Mouse (Mus musculus): ENCODE data around the gene Sar1b.

Gene Sar1b

GRCm38 (mm10) chr11:51831962-51832909 is 68.7 kb downstream of the Sar1b start:
- DNase-seq (ENCODE audit: extremely low spot score), result no peak

DNA sequence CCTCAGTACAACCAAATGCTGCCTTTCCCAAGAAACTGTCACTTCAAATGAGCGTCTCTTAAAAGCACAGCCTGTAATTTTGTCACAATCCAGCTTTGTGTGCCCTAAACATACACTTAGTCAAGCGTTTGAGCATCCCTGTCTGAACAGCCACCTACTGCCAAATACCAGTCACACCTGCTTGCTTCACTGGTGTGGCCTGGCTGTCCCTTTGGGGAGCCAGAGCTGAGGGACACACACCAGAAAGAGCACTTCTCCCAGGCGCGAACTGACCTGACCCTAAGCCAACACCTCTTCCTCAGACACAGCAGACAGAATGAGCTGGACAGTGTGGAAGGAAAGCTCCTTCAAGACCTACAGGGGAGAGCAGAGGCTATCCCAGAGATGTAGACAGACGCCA is 69.5 kb downstream of the Sar1b start:
- DNase-seq (ENCODE audit: extremely low spot score), result no peak

GRCm38 (mm10) chr11:51833393-51834066 is 70.0 kb downstream of the Sar1b start:
- DNase-seq (ENCODE audit: extremely low spot score), result no peak

- DNase-seq (ENCODE audit: extremely low spot score), result no peak
Observed at GRCm38 (mm10) chr11:51834067-51834411, 70.6 kb downstream of the Sar1b start.

DNA sequence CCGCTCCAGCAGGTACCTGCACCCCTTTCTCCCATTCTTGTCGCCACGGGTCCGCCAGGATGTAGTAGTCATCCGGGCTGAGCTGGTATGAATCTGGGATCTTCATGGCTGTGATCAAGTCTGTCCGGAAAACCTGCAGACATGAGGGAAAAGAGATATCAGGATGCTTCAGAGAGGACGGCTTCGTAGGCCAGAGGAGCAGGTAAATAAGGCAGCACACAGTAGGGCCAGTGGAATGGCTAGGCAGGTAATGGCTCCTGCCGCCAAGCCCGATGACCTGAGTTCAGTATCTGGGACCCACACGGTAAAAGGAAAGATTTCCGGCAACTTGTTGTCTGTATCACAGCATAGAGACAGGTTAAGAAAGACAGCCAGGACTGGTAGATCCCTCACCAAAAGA is 72.1 kb downstream of the Sar1b start:
- no peak for DNase-seq (ENCODE audit: extremely low spot score)

DNA sequence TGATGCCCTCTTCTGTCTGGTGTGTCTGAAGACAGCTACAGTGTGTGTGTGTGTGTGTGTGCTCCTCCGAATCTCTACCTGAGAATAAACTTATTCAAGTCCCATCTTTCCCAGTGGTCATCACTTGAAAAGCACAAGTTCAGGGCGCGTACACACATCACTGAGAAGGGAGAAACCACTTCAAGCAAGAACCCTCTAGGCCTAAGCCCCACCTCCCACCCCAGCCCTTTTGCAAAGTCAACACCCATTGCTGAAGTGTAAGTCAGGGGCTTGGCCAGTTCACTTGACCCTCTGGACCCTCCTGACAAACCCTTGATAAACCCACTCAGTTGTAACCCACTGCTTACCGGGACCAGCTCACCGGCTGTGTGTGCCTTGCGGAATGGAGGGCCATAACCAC is 73.0 kb downstream of the Sar1b start:
- DNase-seq (ENCODE audit: extremely low spot score), result no peak

DNA sequence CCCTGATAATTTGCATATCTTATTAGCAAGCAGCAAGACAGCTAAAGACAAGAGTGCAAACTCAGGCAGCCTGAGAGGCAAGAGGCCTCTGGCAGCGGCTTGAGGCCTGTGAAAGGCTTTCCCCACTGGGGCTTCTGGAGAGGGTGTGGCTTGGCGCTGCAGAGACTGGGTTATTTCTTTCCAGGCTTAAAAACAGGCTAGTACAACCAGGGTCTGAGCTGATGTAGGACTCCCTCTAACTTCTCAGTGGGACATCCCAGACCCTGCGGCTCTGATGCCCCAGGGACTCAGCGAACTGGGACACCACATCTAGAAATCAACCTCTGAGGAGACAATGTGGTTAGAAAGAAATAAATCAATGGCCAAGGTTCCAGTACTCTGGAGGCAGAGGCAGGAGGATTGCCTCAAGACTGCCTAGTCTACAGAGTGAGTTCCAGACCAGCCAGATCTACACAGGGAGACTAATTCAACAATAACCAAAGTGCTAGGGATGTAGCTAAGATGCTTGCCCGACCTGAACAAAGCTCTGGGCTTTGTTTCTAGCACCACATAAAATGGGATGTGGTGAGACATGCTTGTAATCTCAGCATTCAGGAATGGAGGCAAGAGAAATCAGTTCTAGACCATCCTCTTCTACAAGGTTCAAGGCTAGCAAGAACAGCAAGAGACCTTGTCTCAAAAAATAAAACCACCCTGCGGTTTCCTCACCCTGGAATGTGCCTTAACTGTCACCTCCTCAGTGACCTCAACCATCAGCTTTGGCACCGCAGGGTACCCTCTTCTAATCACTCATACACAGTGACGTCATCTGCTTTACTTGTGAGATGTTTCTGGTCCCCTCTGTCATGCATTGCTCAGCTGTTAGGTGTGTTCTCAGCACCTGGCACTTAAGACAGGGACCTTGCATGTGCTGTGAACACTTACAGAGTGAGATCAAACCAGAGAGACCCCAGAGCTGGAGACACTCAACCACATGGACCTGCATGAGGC is 74.0 kb downstream of the Sar1b start:
- DNase-seq (ENCODE audit: extremely low spot score), result no peak

DNA sequence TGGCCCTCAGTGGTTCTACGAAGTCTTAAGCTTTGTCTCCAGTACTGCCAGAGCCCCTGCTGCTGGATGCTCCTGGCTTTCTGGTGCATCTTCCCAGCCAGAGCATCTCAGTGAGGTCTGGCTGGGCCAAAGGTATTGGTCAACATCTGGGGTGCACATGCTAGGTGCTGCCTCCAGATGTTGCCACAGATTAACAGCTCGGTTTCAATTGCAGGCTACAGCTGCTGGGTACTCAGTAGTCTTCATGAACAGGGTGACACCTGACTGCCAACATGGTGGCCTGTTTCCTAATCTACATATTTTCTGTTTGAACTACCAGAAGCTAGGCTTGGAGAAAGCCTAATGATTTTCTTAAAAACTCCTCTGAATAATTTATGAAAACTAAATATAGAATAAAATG is 75.6 kb downstream of the Sar1b start:
- no peak for DNase-seq (ENCODE audit: extremely low spot score)

- DNase-seq (ENCODE audit: extremely low spot score), result no peak
Observed at GRCm38 (mm10) chr11:51839973-51840372, 76.5 kb downstream of the Sar1b start.

- no peak for DNase-seq (ENCODE audit: extremely low spot score)
Observed at GRCm38 (mm10) chr11:51840657-51841056, 77.2 kb downstream of the Sar1b start.

DNA sequence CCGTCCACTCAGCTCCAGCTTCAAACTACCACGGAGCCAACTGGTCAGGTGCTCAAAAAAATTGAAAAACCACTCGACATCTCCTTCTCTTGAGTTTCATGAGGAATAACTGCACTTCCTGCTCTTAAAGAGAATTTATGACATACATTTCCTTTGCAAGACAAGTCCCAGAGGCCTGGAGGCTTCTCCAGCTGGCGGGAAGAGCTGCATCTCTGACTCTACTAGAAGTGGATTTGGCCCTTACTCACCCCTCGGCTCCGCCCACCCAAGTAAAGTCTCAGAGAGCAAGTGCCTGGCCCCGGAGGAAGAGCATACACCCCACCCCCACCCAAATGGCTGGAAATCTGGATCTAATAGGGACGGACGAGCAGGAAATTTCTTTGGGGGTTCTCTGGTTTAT is 77.7 kb downstream of the Sar1b start:
- DNase-seq (ENCODE audit: extremely low spot score), result no peak

Measured in embryo, embryonic 9.5 days (tissue).